Mouse (Mus musculus) inflammation-experienced regulatory T-cells (primary cell): ENCODE measurements around the gene Nanos2. TPM values are rescaled to one million over a fixed set of nuclear protein-coding genes. Genes with fewer than 3 reads are reported as not detected.

ENCODE experiments used
- polyA plus RNA-seq, 2 experiments: library from polyadenylated mRNA; unstranded; fragments of 100-300 nt; shearing (Covaris generic); gene quantifications; one replicate each; pipeline ENCODE4 v1.2.1; 2017

Nanos2 gene
- polyA plus RNA-seq: under 1 TPM in 1 of 2 experiments, not detected in 1; 0.42 TPM

GRCm38 (mm10) chr7:18987100-18987499 is at the start of gene Nanos2:
Gene Nanos2 (plus strand): TSS chr7:18987400.

GRCm38 (mm10) chr7:18990601-18991295 is 3.5 kb downstream of the Nanos2 start, which contains the start of gene Mypop:
Gene Mypop (plus strand): TSS chr7:18991245.

GRCm38 (mm10) chr7:19003902-19004630 is 16.9 kb downstream of the Nanos2 start, which contains the start of gene Irf2bp1:
Gene Irf2bp1 (plus strand): TSS chr7:19004044.

GRCm38 (mm10) chr7:19023357-19023814 is 36.2 kb downstream of the Nanos2 start, which contains the start of gene Foxa3:
Gene Foxa3 (minus strand): TSS chr7:19023538.

GRCm38 (mm10) chr7:19024096-19024506 is 36.9 kb downstream of the Nanos2 start, which contains the start of gene Sympk:
Gene Sympk (plus strand): TSS chr7:19024377.

Other genes with a start within 250 kb of the Nanos2 start
- gene Psg19, start 188.9 kb upstream of the Nanos2 start, polyA plus RNA-seq: 1 to 10 TPM in 1 of 2 experiments, not detected in 1; 1.0 TPM
- not detected for gene Psg17, start 165.8 kb upstream of the Nanos2 start, polyA plus RNA-seq
- gene Mill2, start 147.4 kb upstream of the Nanos2 start, polyA plus RNA-seq: under 1 TPM in 1 of 2 experiments, not detected in 1; 0.68 TPM
- gene Pglyrp1, start 116.1 kb upstream of the Nanos2 start, polyA plus RNA-seq: 100 to 1,000 TPM in 1 of 2 experiments, 10 to 100 TPM in 1; 88.7 to 183 TPM
- gene Ccdc61, start 77.0 kb upstream of the Nanos2 start, polyA plus RNA-seq: 10 to 100 TPM; 34.8 to 42.9 TPM
- gene Nova2, start 61.5 kb upstream of the Nanos2 start, polyA plus RNA-seq: under 1 TPM; 0.06 to 0.59 TPM
- gene Mypop, start 3.8 kb downstream of the Nanos2 start, polyA plus RNA-seq: 1 to 10 TPM; 7.5 to 8.4 TPM
- gene Irf2bp1, start 16.6 kb downstream of the Nanos2 start, polyA plus RNA-seq: 10 to 100 TPM; 48.7 to 64.1 TPM
- under 1 TPM; 0.07 to 0.64 TPM for gene Foxa3, start 36.1 kb downstream of the Nanos2 start, polyA plus RNA-seq
- 10 to 100 TPM; 22.4 to 23.4 TPM for gene Sympk, start 37.0 kb downstream of the Nanos2 start, polyA plus RNA-seq
- under 1 TPM in 1 of 2 experiments, not detected in 1; 0.16 TPM for gene Rsph6a, start 67.3 kb downstream of the Nanos2 start, polyA plus RNA-seq
- 1 to 10 TPM in 1 of 2 experiments, not detected in 1; 1.4 TPM for gene Dmwd, start 88.8 kb downstream of the Nanos2 start, polyA plus RNA-seq
- under 1 TPM; 0.35 to 0.40 TPM for gene Dmpk, start 96.4 kb downstream of the Nanos2 start, polyA plus RNA-seq
- under 1 TPM; 0.15 to 0.88 TPM for gene Six5, start 107.2 kb downstream of the Nanos2 start, polyA plus RNA-seq
- under 1 TPM in 1 of 2 experiments, not detected in 1; 0.11 TPM for gene Gm4969, start 131.0 kb downstream of the Nanos2 start, polyA plus RNA-seq
- 10 to 100 TPM; 18.1 to 22.6 TPM for gene Fbxo46, start 132.5 kb downstream of the Nanos2 start, polyA plus RNA-seq
- 10 to 100 TPM in 1 of 2 experiments, 1 to 10 TPM in 1; 9.6 to 11.2 TPM for gene Qpctl, start 161.9 kb downstream of the Nanos2 start, polyA plus RNA-seq
- 10 to 100 TPM; 35.0 to 39.0 TPM for gene Snrpd2, start 162.3 kb downstream of the Nanos2 start, polyA plus RNA-seq
- gene Gipr, start 178.7 kb downstream of the Nanos2 start, polyA plus RNA-seq: under 1 TPM in 1 of 2 experiments, not detected in 1; 0.39 TPM
- gene Eml2, start 189.0 kb downstream of the Nanos2 start, polyA plus RNA-seq: 10 to 100 TPM; 19.8 to 24.3 TPM
- gene Gpr4, start 225.1 kb downstream of the Nanos2 start, polyA plus RNA-seq: under 1 TPM in 1 of 2 experiments, not detected in 1; 0.27 TPM
- gene Opa3, start 240.9 kb downstream of the Nanos2 start, polyA plus RNA-seq: 10 to 100 TPM; 21.1 to 31.1 TPM